Mouse (Mus musculus) left cerebral cortex, adult 9 months (tissue): ENCODE results near the gene Adck1.
"Not testable (repeated sequence)": the region's sequence is repeated elsewhere in the genome, so short reads cannot be mapped to it uniquely, and the experiment has no call there.

ENCODE experiments used
- DNase-seq, 2 experiments: peaks; one replicate each; pipeline ENCODE4 v3.0.0; 2022; ENCODE audit warnings: low spot score in 2 of 2

Gene Adck1

GRCm38 (mm10) chr12:88426926-88427325 is 66.6 kb downstream of the Adck1 start:
- no peak for DNase-seq

- no peak for DNase-seq
These were observed 68.4 kb downstream of the Adck1 start for GRCm38 (mm10) chr12:88428735-88429134.

GRCm38 (mm10) chr12:88432277-88432676 is 71.9 kb downstream of the Adck1 start:
- DNase-seq: no peak

GRCm38 (mm10) chr12:88433171-88433570 is 72.8 kb downstream of the Adck1 start:
- peak in 1 of 2 experiments; percentile 39 for DNase-seq

- peak in 1 of 2 experiments; percentile 39 for DNase-seq
These were observed 76.8 kb downstream of the Adck1 start for GRCm38 (mm10) chr12:88436962-88437750.

- DNase-seq: no peak
These were observed 81.8 kb downstream of the Adck1 start for GRCm38 (mm10) chr12:88441922-88442809.

GRCm38 (mm10) chr12:88444040-88444439 is 83.7 kb downstream of the Adck1 start:
- no peak for DNase-seq

- DNase-seq: no peak
These were observed 85.1 kb downstream of the Adck1 start for GRCm38 (mm10) chr12:88445471-88445870.

GRCm38 (mm10) chr12:88450658-88451563 is 90.6 kb downstream of the Adck1 start:
- DNase-seq: no peak

- peak; percentile 31 to 58 for DNase-seq
These were observed 94.5 kb downstream of the Adck1 start for GRCm38 (mm10) chr12:88454701-88455410.

GRCm38 (mm10) chr12:88457021-88457420 is 96.7 kb downstream of the Adck1 start:
- no peak for DNase-seq

GRCm38 (mm10) chr12:88458936-88459335 is 98.6 kb downstream of the Adck1 start:
- no peak for DNase-seq

- no peak for DNase-seq
These were observed 99.1 kb downstream of the Adck1 start for GRCm38 (mm10) chr12:88459461-88459860.

GRCm38 (mm10) chr12:88461026-88461425 is 100.7 kb downstream of the Adck1 start:
- no peak for DNase-seq

GRCm38 (mm10) chr12:88463588-88464290 is 103.4 kb downstream of the Adck1 start:
- no peak for DNase-seq

- DNase-seq: no peak
These were observed 106.4 kb downstream of the Adck1 start for GRCm38 (mm10) chr12:88466801-88467200.

- DNase-seq: no peak
These were observed 106.9 kb downstream of the Adck1 start for GRCm38 (mm10) chr12:88467257-88467656.

- no peak for DNase-seq
These were observed 107.6 kb downstream of the Adck1 start for GRCm38 (mm10) chr12:88467935-88468465.

GRCm38 (mm10) chr12:88468691-88469090 is 108.3 kb downstream of the Adck1 start:
- no peak for DNase-seq

- DNase-seq: not testable (repeated sequence)
These were observed 111.5 kb downstream of the Adck1 start for GRCm38 (mm10) chr12:88471884-88472283.
